Mouse (Mus musculus): ENCODE measurements at regions not wholly inside any gene's neighbourhood (a gene's known extent, or its start where the extent isn't known, plus 50 kb on each side); places are given as distances from the start of the nearest gene placed in this dataset.

DNA sequence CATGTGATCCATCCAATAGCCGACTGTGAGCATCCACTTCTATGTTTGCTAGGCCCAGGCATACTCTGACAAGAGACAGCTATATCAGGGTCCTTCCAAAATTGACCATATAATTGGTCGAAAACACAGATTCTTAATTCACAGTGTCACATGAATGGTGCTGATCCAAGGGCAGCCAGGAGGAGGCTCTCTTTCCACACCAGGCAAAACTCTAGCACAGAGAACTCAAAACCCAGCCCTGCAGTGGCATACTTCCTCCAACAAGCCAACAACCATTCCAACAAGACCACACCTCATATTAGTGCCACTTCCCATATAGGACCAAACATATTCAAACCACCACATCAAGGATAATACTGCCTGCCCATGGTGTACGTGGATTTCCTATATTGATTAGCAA, 68.1 kb upstream of the Tas2r118 start:
- H3K27me3 ChIP-seq (ENCODE audit: insufficient read depth, low read length), result no peaks in the 10 kb centered on the region
- no peak overlapping the region for H3K4me3 ChIP-seq (replicated peaks; ENCODE audit: low read depth, low read length)
- 91% methylated on average over 2 of the region's 3 CpGs for WGBS

DNA sequence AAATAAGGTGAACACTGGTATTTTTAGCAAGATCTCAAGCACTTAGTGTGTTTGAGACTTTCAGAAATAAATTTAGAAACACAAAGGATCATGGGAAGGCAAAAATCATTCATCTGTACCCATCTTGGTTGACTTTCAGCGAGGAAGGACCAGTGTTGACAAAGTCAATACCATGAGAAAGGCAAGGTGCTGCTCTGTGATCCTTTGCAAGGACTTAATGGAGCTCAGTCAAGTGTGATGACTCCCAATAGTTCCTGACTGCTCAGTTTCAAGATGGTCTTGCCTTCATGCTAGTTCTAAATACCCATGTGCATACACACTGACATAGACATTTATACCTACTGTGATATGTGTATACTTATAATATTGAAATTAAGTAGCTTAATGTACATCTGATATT, 56.5 kb upstream of the Tas2r118 start:
- no peaks in the 10 kb centered on the region for H3K27me3 ChIP-seq (ENCODE audit: insufficient read depth, low read length)
- H3K4me2 ChIP-seq (ENCODE audit: low read length), result no peak overlapping the region
- H3K4me3 ChIP-seq (replicated peaks; ENCODE audit: low read depth, low read length), result no peak overlapping the region
- DNase-seq (ENCODE audit: low spot score) (peak; percentile 55), ATAC-seq (replicated peaks; ENCODE audit: low FRiP score, low read depth) (no peak; the same call in 1 of the 2 replicates)
- H3K4me1 ChIP-seq (replicated peaks; ENCODE audit: insufficient read depth, low read length), result no peaks in the 10 kb centered on the region
- H3K36me3 ChIP-seq (ENCODE audit: insufficient read depth, low read length), result no peaks in the 10 kb centered on the region
- H3K27ac ChIP-seq, result no peak overlapping the region
- H3K9me3 ChIP-seq (replicated peaks; ENCODE audit: low read length), result no peaks in the 10 kb centered on the region
- no peak for TF ChIP-seq CTCF (IDR thresholded peaks at IDR 0.05; ENCODE audit: low read depth)
- H3K9ac ChIP-seq (ENCODE audit: low read depth, low read length), result no peak overlapping the region
- 36% methylated on average over 1 of the region's 1 CpGs for WGBS

More for the DNA sequence above, 68.1 kb upstream of the Tas2r118 start:
- ATAC-seq (replicated peaks; ENCODE audit: low FRiP score, low read depth) (no peak), DNase-seq (ENCODE audit: low spot score) (no peak)
- H3K9me3 ChIP-seq (replicated peaks; ENCODE audit: low read length), result no peaks in the 10 kb centered on the region
- H3K9ac ChIP-seq (ENCODE audit: low read depth, low read length), result no peak overlapping the region
- TF ChIP-seq CTCF (IDR thresholded peaks at IDR 0.05; ENCODE audit: low read depth), result peak; percentile 22; the same call in 1 of the 2 replicates
- H3K27ac ChIP-seq, result no peak overlapping the region
- H3K36me3 ChIP-seq (ENCODE audit: insufficient read depth, low read length), result no peaks in the 10 kb centered on the region
- H3K4me1 ChIP-seq (replicated peaks; ENCODE audit: insufficient read depth, low read length), result no peaks in the 10 kb centered on the region
- no peak overlapping the region for H3K4me2 ChIP-seq (ENCODE audit: low read length)

DNA sequence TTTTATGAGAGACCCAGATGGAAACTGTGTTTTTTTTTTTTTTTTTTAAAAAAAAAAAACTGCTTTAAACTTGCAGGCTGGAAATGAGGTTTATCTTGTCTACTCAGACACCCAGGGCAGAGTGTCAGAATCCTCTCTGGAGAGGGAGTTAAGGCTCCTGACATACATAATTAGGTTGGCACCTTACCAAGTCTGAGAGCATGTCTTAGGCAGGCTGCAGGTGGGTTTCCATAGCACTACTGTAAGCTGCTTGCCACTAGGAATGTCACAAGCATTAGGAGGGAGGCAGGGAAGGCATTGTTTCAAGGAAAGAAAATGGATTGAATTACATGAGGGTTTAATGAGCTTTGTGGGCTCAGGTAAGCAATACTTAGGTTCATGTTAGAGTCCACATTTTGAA, 55.9 kb upstream of the Tas2r118 start:
- H3K9ac ChIP-seq (ENCODE audit: low read depth, low read length), result no peak overlapping the region
- no peak overlapping the region for H3K27ac ChIP-seq
- no peak for TF ChIP-seq CTCF (IDR thresholded peaks at IDR 0.05; ENCODE audit: low read depth)
- H3K36me3 ChIP-seq (ENCODE audit: insufficient read depth, low read length), result no peaks in the 10 kb centered on the region
- H3K4me3 ChIP-seq (replicated peaks; ENCODE audit: low read depth, low read length), result no peak overlapping the region
- no peaks in the 10 kb centered on the region for H3K4me1 ChIP-seq (replicated peaks; ENCODE audit: insufficient read depth, low read length)
- no peak overlapping the region for H3K4me2 ChIP-seq (ENCODE audit: low read length)
- ATAC-seq (replicated peaks; ENCODE audit: low FRiP score, low read depth) (peak; percentile 73), DNase-seq (ENCODE audit: low spot score) (peak; percentile 83)
- no peaks in the 10 kb centered on the region for H3K9me3 ChIP-seq (replicated peaks; ENCODE audit: low read length)
- H3K27me3 ChIP-seq (ENCODE audit: insufficient read depth, low read length), result no peaks in the 10 kb centered on the region

All from kidney, postnatal 0 days (tissue).